Mouse (Mus musculus): ENCODE data around the gene Hmcn1. TPM values are rescaled to one million over a fixed set of nuclear protein-coding genes. Genes with fewer than 3 reads are reported as not detected.

Hmcn1 gene
- polyA plus RNA-seq, 1 experiment from 2014 or later, result 0.28 TPM

GRCm38 (mm10) chr1:150761678-150762077, 231.6 kb downstream of the Hmcn1 start:
- ChIA-PET CTCF (no interaction called here), POLR2A (no interaction called here)
- in situ Hi-C loops (cut with MboI; ENCODE audit: low pct_unique_long_range_greater_than_20kb), result no loop called here
- H3K27me3 ChIP-seq, result no peaks in the 10 kb centered on the region
- peak; percentile 74 for ATAC-seq
- no peak for TF ChIP-seq CTCF (IDR thresholded peaks at IDR 0.05)
- no peak for DNase-seq (ENCODE audit: low read depth, low spot score)

- no peak for DNase-seq (ENCODE audit: low read depth, low spot score)
- TF ChIP-seq CTCF (IDR thresholded peaks at IDR 0.05), result no peak
- POLR2A ChIA-PET, result no interaction called here
- no peaks in the 10 kb centered on the region for H3K27me3 ChIP-seq
- in situ Hi-C loops (cut with MboI; ENCODE audit: low pct_unique_long_range_greater_than_20kb), result no loop called here
- CTCF ChIA-PET, result interaction anchor here (2.6 kb wide), 1 partner anchor 18 kb away, joined by 9 read pairs; no protein-coding TSS in a partner anchor
- no peak for ATAC-seq
Observed at GRCm38 (mm10) chr1:150760801-150761331, 232.4 kb downstream of the Hmcn1 start.

- no peaks in the 10 kb centered on the region for H3K27me3 ChIP-seq
- DNase-seq (ENCODE audit: low read depth, low spot score) (no peak), ATAC-seq (no peak)
- ChIA-PET POLR2A (no interaction called here), CTCF (interaction anchor here (2.6 kb wide), 1 partner anchor 17 kb away, joined by 9 read pairs; no protein-coding TSS in a partner anchor)
- TF ChIP-seq CTCF (IDR thresholded peaks at IDR 0.05), result no peak
- in situ Hi-C loops (cut with MboI; ENCODE audit: low pct_unique_long_range_greater_than_20kb), result no loop called here
Observed at GRCm38 (mm10) chr1:150759476-150760079, 233.7 kb downstream of the Hmcn1 start.

- ATAC-seq (no peak), DNase-seq (ENCODE audit: low read depth, low spot score) (no peak)
- no peak for TF ChIP-seq CTCF (IDR thresholded peaks at IDR 0.05)
- no peaks in the 10 kb centered on the region for H3K27me3 ChIP-seq
- ChIA-PET POLR2A (no interaction called here), CTCF (interaction anchor here (0.8 to 1.2 kb wide), 2 partner anchors 8 to 63 kb away, joined by 3 read pairs; no protein-coding TSS in a partner anchor)
- in situ Hi-C loops (cut with MboI; ENCODE audit: low pct_unique_long_range_greater_than_20kb), result no loop called here
Observed at GRCm38 (mm10) chr1:150753920-150754319, 239.3 kb downstream of the Hmcn1 start.

GRCm38 (mm10) chr1:150748783-150749182, 244.5 kb downstream of the Hmcn1 start:
- in situ Hi-C loops (cut with MboI; ENCODE audit: low pct_unique_long_range_greater_than_20kb), result no loop called here
- no peak for TF ChIP-seq CTCF (IDR thresholded peaks at IDR 0.05)

GRCm38 (mm10) chr1:150747771-150748170, 245.5 kb downstream of the Hmcn1 start:
- CTCF ChIA-PET, result interaction anchor here (1.1 kb wide), 1 partner anchor 10 kb away, joined by 3 read pairs; no protein-coding TSS in a partner anchor
- no peak for TF ChIP-seq CTCF (IDR thresholded peaks at IDR 0.05)
- ATAC-seq (no peak), DNase-seq (ENCODE audit: low read depth, low spot score) (no peak)
- no peaks in the 10 kb centered on the region for H3K27me3 ChIP-seq
- in situ Hi-C loops (cut with MboI; ENCODE audit: low pct_unique_long_range_greater_than_20kb), result no loop called here
- POLR2A ChIA-PET, result no interaction called here

More at GRCm38 (mm10) chr1:150748783-150749182, 244.5 kb downstream of the Hmcn1 start:
- DNase-seq (ENCODE audit: low read depth, low spot score), result no peak
- POLR2A ChIA-PET, result no interaction called here
- no peaks in the 10 kb centered on the region for H3K27me3 ChIP-seq
- CTCF ChIA-PET, result no interaction called here
- no peak for ATAC-seq

- CTCF ChIA-PET, result interaction anchor here (1.1 to 1.8 kb wide), 5 partner anchors 10 to 26 kb away, joined by 3 to 9 read pairs (median 4); no protein-coding TSS in a partner anchor
- DNase-seq (ENCODE audit: low read depth, low spot score), result no peak
- in situ Hi-C loops (cut with MboI; ENCODE audit: low pct_unique_long_range_greater_than_20kb), result no loop called here
- no peaks in the 10 kb centered on the region for H3K27me3 ChIP-seq
- no peak for TF ChIP-seq CTCF (IDR thresholded peaks at IDR 0.05)
- no peak for ATAC-seq
- POLR2A ChIA-PET, result no interaction called here
Observed at GRCm38 (mm10) chr1:150743097-150743843, 250.0 kb downstream of the Hmcn1 start.

- no peak for ATAC-seq
- no peaks in the 10 kb centered on the region for H3K27me3 ChIP-seq
- no peak for DNase-seq (ENCODE audit: low read depth, low spot score)
- no peak for TF ChIP-seq CTCF (IDR thresholded peaks at IDR 0.05)
- ChIA-PET POLR2A (no interaction called here), CTCF (interaction anchor here (1.1 to 1.8 kb wide), 4 partner anchors 9 to 24 kb away, joined by 3 to 9 read pairs (median 4); no protein-coding TSS in a partner anchor)
- in situ Hi-C loops (cut with MboI; ENCODE audit: low pct_unique_long_range_greater_than_20kb), result no loop called here
Observed at GRCm38 (mm10) chr1:150742376-150743087, 250.7 kb downstream of the Hmcn1 start.

- DNase-seq (ENCODE audit: low read depth, low spot score) (no peak), ATAC-seq (no peak)
- in situ Hi-C loops (cut with MboI; ENCODE audit: low pct_unique_long_range_greater_than_20kb), result no loop called here
- POLR2A ChIA-PET, result no interaction called here
- no peak for TF ChIP-seq CTCF (IDR thresholded peaks at IDR 0.05)
- no peaks in the 10 kb centered on the region for H3K27me3 ChIP-seq
- CTCF ChIA-PET, result interaction anchor here (1.1 to 2.0 kb wide), 2 partner anchors 11 to 15 kb away, joined by 3 to 5 read pairs; no protein-coding TSS in a partner anchor
Observed at GRCm38 (mm10) chr1:150711438-150711837, 281.8 kb downstream of the Hmcn1 start.

- H3K27me3 ChIP-seq, result no peaks in the 10 kb centered on the region
- ATAC-seq (no peak), DNase-seq (ENCODE audit: low read depth, low spot score) (no peak)
- POLR2A ChIA-PET, result no interaction called here
- in situ Hi-C loops (cut with MboI; ENCODE audit: low pct_unique_long_range_greater_than_20kb), result no loop called here
- CTCF ChIA-PET, result no interaction called here
- TF ChIP-seq CTCF (IDR thresholded peaks at IDR 0.05), result no peak
Observed at GRCm38 (mm10) chr1:150706502-150706901, 286.7 kb downstream of the Hmcn1 start.

Data from Patski (cell line).